Mouse (Mus musculus) right cerebral cortex, postnatal 10 days (tissue): Measurements from ENCODE around the gene Gcc2.
A peak's percentile ranks its signal among the peaks of the same experiment; 100 is the strongest.
"Not testable (repeated sequence)": the region's sequence is repeated elsewhere in the genome, so short reads cannot be mapped to it uniquely, and the experiment has no call there.

Source experiments
- DNase-seq, 2 experiments: peaks; one replicate each; pipeline ENCODE4 v3.0.0; 2021; ENCODE audit warnings: low spot score in 2 of 2

The Gcc2 gene

DNA sequence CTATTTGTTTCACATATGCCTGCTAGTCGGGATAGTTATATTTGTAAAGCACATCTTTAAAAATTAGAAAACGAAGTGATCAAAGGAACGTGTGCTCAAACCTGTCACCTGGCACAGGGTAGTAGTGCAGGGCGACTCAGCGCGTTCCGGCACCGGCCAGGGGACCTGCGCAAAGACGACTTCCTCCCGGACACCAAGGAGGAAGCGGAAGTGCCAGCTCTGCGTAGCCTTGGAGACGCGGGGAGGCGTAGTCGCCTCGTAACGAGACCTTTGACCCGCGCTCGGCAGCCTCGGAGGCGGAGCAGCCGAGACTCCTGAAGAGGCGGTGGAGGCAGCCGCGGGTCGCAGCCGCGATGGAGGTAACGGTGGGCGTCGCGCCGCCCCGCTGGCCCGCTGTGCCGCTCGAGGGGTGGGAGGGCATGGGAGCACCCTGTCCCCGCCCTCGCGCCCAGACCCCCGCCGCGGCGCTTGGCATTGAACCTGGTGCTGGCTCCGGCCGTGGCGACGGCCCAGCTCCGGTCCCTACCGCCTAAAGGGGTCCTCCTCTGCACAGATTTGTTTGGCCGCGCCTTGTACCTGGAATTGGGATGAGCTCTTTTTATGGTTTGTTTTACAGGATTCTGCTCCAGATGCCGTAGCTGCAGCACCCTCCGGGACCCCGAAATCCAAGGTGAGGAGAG lies at the start of gene Gcc2:
TSS of gene Gcc2 (plus strand) at position 285 of the 680 bp plus-strand sequence.
- peak; percentile 96 for DNase-seq

DNA sequence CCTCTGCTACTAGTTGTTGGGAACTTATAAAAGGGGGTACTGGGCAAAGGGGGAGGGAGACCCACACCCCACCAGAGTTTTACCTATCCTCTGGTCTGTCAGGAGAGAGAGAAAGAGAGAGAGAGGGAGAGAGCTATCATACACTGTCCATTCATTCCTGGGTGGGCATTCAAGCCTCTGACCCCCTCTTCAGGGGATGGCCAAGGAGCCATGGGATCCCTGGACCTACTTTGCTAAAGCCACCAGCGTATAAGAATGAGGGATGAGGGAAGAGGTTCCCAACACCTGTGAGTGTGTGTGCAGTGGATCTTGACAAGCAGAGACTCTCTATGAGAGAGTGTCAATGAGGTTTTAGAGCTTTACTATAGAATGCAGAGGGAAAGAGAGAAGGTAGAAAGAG lies 49.3 kb upstream of the Gcc2 start:
- DNase-seq: no peak

DNA sequence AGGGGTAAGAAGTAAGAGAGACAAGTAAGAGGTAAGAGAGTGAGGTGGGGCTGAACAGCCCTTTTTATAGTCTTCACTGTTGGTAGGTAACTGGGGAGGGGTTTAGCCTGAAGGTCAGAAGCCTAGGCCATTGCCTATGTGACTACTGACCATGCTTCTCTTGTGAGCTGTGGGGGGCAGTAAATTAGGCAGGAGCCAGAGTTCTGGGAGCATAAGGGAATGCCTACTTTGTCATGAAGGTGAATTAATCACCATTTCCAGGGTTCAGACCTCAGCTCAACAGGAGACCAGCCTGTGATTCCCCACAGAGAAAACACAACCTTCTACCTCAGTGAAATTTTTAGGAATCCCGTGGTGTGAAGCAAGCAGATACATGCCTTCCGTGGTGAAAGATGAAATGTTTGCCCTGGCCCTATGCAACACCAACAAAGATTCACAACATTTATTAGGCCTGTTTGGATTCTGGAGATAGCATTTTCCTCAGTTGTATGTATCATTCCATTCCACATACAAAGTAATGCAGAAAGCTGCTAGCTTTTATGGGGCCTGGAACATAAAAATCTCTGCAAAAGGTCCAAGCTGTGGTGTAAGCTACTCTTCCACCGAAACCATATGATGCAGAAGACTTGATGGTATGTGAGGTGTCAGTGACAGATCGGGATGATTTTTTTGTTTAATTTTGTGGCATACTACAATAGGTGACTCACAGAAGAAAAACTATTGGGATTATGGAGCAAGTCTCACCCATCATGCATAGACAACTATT lies 48.5 kb upstream of the Gcc2 start:
- no peak for DNase-seq

DNA sequence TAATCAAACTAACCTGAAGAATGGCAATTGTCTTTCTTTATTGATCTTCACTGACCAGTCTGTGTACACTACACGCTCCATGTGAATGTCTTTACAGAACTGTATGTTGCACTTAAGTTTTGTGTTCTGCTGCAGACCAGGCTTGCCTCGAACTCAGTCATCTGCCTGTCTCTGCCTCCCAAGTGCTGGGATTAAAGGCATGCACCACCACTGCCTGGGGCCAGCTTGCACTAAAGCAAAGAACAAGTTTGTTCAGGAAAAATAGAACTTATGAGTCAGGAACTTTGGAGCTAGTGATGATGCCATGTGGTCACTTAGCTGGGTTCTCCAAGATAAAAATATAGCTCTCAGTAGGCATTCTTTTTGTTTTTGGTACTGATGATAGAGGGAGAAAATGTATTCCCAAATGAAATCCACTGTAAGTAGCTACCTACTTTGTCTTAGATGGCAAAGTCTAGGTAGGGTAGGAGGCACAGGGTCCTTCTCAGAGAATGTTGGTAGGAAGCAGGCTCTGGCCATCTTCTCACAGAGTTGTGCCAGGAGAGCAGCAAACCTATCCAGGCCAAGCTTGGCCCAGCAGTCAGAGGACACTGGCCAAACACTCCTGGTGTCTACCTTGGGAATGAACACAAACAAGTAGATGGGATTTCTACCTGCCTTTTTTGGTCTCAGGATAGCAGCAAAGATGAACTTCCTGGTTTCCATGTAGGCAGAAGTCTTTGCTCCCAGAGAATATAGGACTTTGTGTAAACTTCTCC lies 45.4 kb upstream of the Gcc2 start:
- DNase-seq: no peak

DNA sequence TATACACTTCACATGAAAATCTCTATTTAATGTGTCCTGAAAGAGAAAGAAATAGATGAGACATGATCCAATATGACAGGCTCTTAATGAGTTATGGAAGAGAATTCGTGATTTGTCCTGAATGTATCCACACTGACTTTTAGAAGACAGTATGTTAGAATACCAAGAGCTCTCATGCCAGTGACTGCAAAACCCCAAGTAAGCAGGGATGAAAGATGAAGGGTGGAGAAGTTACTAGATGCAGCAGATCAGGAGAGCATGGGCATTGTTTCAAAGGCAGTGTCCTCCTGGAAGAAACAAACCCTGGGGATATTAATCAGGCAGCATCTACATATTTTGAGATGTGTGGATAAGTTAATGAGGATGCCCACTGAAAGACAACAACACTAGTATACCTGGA lies 44.8 kb upstream of the Gcc2 start:
- no peak for DNase-seq

DNA sequence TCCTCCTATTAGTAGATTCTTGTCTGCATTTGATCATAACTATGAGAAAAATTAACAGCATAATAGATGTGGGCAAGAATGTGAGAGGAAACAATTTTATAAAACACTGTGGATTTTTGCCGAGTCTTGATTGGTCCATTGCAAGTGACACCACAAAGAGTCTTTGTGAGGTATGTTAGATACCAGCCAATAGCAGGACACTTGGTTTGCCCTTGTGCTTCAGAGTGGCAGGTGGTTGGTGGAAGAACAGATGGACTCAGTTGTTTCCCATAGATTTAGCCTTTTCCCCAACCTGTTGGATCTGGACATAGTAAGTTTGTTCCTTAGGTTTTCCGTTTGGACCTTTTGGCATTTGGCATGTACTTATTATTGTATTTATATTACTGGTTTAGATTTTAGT lies 44.1 kb upstream of the Gcc2 start:
- no peak for DNase-seq

DNA sequence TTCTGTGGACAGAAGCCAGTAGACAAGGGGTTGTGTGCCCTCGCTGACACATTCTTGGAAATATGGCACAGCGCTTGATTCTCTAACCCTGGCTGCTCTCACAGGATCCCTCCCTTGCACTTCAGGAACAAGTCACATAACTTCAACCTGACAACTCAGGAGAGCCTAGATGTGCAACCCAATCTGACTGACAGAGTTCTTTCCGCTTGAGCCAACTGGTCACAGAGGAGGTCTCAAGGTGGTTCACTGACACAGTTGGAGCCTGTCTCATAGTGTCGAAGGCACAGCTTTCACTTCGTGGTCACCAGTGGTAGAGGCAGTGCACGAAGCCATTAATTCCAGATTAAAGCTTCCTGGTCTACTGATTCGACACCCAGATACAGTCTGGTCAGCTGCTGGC lies 43.1 kb upstream of the Gcc2 start:
- no peak for DNase-seq

DNA sequence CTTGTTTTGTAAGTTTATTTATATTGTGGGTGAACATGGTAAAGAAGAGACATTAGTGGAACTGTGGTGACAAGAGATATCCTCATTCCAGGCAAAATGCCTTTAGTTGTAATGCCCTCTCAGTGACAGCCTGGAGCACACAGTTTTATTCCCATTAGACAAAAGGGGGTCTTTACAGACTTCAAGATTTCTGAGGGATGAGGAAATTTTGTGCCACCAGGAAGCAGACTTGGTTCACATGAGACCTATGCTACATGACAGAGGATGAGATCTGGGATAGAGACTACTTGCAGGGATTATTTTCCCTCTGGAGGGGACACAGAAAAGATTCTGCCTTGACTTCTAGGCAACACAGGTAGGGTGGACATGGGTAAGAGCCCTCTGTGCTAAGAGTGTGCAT lies 40.8 kb upstream of the Gcc2 start:
- no peak for DNase-seq

DNA sequence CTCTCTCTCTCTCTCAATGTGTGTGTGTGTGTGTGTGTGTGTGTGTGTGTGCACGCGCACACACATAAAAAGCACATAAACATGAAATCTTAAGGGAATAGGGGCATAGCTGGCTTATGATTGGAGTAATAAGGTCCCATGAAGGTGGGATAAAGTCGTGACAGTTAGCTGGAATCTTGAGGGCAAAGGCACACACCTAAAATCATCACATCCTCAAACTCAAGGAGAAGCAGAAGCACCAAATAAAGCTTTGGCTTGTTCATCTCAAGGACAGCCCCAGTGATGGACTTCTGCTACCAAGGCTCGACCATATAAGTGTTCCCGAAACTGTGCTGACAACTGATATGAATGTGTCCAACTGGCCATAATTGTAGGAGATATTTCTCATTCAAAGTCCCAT lies 40.4 kb upstream of the Gcc2 start:
- no peak for DNase-seq

DNA sequence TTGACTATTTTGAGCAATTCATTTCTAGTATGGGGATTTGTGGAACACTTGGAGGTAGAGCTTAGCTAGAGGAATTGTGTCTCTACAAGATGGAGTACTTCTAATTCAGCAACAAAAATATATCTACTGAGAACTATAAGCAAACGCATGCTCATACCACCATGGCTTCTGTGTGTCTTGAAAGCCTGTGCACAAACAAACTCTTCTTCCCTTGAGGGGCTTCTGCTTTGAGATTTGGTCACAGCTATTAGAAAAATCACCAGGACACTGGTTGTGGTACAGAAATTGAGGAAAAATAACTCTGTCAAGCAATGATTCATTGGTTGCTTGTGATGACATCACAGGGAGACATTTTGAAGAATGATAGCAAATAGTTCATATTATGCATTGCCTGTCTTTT lies 39.9 kb upstream of the Gcc2 start:
- no peak for DNase-seq

DNA sequence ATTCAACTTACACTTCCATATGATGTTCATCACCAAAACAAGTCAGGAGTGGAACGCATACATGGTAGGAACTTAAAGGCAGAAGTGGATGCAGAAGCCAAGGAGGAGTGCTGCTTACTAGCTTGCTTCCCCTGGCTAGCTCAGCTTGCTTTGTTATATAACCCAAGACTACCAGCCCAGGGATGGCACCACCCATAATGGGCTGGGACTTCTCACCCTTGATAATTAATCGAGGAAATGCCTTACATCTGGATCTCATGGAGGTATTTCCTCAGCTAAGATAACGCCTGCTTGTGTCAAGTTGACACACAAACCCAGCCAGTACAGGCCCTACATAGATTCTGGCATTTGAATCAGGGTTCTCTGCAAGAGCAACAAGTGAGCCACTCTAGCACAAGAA lies 37.9 kb upstream of the Gcc2 start:
- DNase-seq: no peak

DNA sequence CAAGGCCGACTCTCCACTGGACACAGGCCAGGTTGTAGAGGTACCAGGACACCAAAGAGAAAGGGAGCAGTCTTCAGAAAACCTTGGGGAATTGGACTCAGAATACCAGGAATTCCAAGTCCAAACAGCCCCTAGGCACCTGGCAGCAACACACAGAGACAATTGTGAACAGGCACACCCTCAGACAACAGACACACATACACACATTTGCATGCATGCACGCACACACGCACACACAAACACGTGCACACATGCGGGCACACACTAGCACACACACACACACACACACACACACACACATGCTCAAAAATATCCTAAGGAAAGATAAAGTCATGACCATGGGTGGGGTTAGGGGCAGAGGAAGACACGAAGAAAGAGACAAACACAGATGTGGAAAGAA lies 34.6 kb upstream of the Gcc2 start:
- no peak for DNase-seq

DNA sequence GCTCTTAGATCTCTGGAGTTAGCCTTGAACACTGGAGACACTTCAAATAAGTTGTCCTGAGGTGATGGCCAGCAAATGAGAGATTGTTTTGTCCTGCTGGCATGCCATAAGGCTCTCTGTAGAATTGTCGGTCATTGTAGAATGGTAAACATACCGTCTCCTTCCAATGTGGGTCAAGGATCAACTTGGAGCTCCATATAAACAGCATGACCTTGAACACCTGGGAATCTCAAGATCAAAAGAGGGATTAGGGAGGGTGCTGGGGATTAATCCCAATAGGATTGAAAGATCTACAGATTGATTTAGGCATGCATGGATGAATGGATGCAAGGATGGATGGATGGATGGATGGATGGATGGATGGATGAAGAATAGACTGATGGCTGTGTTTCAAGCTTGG lies 33.7 kb upstream of the Gcc2 start:
- peak in 1 of 2 experiments; percentile 36 for DNase-seq

DNA sequence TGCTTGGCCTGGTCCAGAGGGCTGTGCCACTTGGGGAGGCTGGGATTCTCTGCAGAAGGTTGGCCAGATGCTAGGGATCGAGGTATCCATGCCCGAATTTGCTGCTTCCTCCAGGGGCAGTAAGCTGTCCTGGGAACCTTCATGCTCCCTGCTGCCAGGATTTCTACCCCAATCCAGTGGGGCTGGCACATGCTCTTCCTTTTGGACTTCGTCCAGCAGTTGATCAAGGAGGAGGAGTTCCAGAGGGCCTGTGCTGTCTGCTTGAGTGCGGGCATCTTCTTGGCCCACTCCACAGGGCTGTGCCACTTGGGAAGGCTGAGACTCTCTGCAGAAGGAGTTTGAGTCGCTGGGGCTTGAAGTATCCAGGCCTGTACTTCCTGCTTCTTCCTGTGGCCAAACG lies 32.1 kb upstream of the Gcc2 start:
- DNase-seq: not testable (repeated sequence)

DNA sequence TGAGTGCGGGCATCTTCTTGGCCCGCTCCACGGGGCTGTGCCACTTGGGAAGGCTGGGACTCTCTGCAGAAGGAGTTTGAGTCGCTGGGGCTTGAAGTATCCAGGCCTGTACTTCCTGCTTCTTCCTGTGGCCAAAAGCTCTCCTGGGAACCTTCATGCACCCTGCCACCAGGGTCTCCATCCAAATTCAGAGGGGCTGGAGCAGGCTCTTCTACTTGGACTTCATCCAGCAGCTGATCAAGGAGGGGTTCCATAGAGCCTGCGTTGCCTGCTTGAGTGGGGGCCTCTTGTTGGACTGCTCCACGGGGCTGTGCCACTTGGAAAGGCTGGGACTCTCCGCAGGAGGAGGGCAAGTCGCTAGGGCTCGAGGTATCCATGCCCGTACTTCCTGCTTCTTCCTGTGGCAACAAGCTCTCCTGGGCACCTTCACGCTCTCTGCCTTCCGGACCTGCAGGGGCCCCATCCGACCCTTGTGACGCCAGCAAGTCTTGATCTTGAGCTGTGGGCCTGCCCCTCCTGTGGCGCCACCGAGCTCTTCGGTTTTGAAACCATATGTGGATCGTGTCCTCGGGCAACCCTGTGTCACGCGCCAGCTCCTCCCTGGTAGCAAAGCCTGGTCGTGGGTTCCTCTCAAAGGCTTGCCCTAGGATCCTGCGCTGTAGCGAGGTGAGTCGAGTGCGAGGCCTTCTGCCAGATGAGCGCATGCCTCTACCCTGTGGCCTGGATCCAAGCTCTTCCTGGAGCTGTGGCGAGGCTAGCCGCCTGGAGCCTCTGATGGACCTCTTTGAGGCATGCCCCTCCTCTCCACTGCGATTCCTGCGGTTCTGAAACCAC lies 31.1 kb upstream of the Gcc2 start:
- peak; percentile 72 to 78 for DNase-seq

DNA sequence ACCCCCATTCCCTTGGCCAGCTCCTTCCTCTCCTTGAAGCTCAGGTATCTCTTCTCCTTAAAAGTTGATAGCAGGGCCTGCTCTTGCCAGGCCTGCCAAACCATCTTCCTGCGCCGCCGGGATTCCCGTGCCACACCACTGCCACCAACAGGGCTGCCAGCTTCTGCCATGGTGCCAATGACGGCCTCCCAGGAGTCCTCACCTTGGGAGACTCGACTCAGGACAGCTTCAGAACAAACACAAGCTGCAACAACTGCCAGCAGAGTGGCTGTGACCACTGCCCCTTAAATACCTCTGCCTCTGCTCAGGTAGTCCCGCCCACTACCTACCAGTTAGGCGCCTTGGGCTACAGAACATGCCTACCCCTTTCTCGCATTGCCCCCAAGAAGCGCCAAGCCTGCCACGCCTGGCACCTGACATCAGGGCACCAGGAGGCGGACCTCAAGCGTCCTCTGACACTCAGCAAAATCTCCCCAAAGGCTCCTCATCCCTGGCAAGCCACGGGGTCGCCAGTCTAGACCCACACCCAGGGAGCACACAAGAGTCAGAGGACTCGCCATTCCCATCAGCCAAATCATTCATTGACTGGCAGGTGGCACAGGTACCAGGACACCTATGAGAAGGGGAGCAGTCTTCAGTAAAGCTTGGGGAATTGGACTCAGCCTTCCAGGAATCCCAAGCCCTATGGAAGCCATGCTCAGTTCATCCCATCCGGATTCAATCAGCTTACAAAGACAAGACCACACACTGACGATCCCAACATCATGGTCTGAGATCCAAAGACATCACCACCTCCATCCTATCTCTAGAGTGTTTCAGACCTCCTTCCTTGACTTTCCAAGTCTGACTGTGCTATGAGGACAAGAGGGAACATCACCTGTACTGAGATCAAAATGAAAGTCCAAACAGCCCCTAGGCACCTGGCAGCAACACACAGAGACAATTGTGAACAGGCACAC lies 30.2 kb upstream of the Gcc2 start, which contains the start of gene AW822073:
TSS of gene AW822073 (minus strand) at position 104 of the 959 bp plus-strand sequence.
- DNase-seq: peak; percentile 50 to 58

DNA sequence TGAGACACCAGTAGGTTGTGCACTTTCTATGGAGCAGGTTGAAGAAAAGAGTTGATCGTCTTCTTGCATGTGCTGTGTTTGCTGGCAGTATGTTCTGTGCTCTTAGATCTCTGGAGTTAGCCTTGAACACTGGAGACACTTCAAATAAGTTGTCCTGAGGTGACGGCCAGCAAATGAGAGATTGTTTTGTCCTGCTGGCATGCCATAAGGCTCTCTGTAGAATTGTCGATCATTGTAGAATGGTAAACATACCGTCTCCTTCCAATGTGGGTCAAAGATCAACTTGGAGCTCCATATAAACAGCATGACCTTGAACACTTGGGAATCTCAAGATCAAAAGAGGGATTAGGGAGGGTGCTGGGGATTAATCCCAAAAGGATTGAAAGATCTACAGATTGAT lies 28.9 kb upstream of the Gcc2 start:
- peak in 1 of 2 experiments; percentile 31 for DNase-seq

DNA sequence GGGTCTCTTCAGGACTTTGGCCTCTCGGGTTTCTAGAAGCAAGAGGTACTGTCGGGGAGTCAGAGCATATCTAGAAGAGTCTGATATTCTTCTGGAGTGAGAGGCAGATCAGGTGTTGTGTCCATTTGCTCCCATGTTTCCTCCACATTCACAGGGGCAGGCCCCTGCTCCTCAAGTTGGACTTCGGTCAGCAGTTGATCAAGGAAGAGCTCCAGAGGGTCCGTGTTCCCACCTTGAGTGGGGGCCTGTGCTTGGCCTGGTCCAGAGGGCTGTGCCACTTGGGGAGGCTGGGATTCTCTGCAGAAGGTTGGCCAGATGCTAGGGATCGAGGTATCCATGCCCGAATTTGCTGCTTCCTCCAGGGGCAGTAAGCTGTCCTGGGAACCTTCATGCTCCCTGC lies 27.5 kb upstream of the Gcc2 start:
- not testable (repeated sequence) for DNase-seq

DNA sequence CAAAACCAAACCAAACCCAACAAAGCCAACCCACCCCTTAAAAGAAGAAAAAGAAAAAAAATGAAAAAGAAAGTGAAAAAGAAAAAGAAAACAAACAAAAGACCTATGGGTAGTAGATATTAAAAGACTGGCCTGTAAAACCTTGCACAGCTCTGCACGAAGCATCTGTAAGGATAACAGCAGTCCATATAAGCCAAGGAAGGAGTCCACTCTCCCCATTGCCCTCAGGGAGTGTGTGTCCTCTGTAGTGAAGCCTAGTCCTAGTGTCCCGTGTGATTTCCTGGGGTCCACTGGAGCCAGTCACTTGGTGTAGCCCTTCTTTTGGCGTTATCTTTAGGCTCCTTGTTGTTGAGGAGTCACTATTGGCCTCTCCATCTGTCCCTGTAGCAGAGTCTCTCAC lies 25.3 kb upstream of the Gcc2 start:
- not testable (repeated sequence) for DNase-seq

DNA sequence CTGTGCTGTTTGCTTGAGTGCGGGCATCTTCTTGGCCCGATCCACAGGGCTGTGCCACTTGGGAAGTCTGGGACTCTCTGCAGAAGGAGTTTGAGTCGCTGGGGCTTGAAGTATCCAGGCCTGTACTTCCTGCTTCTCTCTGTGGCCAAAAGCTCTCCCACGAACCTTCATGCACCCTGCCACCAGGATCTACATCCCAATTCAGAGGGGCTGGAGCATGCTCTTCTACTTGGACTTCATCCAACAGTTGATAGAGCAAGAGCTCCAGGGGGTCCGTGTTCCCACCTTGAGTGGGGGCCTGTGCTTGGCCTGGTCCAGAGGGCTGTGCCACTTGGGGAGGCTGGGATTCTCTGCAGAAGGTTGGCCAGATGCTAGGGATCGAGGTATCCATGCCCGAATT lies 24.2 kb upstream of the Gcc2 start:
- DNase-seq: peak; percentile 50 to 61
